Mouse (Mus musculus): ENCODE measurements around the gene Snx9.

The Snx9 gene

DNA sequence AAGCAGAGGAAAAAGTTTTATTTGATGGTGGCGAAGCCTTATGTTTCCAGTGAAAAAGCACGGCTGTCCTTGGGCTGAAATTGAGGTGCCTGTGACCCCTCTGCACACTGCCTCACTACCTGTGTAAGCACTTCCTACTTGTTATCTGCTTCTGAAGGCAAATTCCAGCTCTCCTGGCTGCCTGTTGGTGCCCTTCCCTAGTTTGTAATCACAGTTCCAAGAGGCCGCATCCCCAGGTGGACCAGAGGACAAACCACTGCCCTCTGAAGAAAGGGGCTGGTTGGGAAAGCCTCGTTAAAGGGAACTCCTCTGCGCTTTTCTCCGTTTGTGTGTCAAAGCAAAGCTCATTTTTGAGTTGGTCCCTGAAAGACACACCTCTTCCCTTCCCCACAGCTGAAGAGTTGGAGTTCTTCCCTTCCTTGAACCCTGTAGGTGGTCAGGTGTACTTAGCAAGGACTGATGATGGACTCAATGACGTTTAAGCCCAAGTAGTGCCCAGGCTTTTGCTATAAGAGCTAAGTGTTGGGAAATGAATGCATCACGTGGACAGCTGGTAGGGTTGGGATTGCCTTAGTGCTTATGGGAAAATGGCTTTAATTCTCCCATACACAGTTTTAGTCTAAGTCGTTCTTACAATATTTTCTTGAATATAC is 2.0 kb downstream of the Snx9 start:
- DNase-seq (ENCODE audit: low spot score in 2 of 2), result no peak

DNA sequence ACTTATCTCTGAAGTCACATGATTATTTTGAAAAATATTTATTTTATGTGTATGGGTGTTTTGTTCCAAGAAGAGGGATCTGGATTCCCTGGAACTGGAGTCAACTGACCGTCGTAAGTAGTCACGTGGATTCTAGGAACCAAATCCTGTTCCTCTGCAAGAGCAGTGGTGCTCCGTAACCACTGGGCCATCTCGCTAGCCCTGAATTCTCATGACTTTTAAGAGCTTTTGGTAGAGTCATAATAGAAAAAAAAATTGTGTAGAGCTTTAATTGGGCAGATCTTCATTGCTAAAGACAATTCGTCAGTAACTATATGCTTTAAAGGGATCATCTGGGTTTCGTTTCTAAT is 2.5 kb downstream of the Snx9 start:
- DNase-seq (ENCODE audit: low spot score in 2 of 2), result no peak

GRCm38 (mm10) chr17:5845376-5845775 is 4.2 kb downstream of the Snx9 start:
- DNase-seq (ENCODE audit: low spot score in 2 of 2), result no peak

- no peak for DNase-seq (ENCODE audit: low spot score in 2 of 2)
Measured at GRCm38 (mm10) chr17:5846101-5846500, 5.0 kb downstream of the Snx9 start.

- no peak for DNase-seq (ENCODE audit: low spot score in 2 of 2)
Measured at GRCm38 (mm10) chr17:5848706-5849415, 7.7 kb downstream of the Snx9 start.

DNA sequence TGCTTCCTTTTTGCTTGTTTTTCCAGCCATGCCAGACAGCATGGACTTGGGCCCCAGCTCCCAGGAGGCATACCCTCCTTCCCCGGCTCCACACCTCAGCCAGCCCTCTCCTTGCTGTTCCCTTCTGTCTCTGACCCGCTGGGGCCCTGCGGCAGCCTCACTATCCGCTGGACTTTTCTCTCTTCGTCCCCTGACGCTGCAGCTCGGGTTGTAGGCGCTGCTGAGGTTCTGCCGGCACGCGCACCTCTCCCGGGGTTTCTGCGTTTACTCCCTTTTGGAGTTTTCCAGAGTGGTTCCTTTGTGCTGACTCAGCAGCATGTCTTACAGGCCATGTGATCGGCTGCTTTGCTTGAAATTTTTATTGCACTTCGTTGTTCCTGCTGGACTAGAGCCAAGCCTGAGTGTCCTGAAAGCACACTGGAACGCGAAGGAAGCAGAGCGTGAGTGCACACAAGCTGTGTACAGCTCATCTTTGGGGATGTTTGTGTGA is 8.3 kb downstream of the Snx9 start:
- peak; percentile 27 to 41 for DNase-seq (ENCODE audit: low spot score in 2 of 2)

- DNase-seq (ENCODE audit: low spot score in 2 of 2), result no peak
Measured at GRCm38 (mm10) chr17:5850031-5850430, 8.9 kb downstream of the Snx9 start.

GRCm38 (mm10) chr17:5850476-5850875 is 9.3 kb downstream of the Snx9 start:
- DNase-seq (ENCODE audit: low spot score in 2 of 2), result no peak

DNA sequence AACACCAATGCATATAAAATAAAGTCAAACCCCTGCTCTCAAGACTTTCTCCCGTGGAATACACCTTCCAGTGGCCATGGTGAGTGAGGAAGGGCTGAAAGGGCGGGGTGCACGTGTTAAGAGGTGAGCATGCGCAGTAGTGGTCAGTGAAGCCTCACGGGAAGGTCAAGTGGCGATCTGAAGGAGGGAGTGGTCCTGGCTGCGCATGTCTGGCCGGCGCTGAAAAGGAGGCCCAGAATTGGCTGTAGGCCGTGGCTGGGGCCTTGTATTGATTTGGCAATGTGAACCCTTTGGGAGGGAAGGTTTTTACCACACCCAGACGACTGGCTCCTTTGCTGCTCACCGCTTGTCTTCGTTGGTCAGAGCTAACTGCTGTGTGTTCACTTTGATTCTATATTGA is 12.8 kb downstream of the Snx9 start:
- no peak for DNase-seq (ENCODE audit: low spot score in 2 of 2)

- no peak for DNase-seq (ENCODE audit: low spot score in 2 of 2)
Measured at GRCm38 (mm10) chr17:5855560-5855959, 14.4 kb downstream of the Snx9 start.

- no peak for DNase-seq (ENCODE audit: low spot score in 2 of 2)
Measured at GRCm38 (mm10) chr17:5856426-5856825, 15.3 kb downstream of the Snx9 start.

DNA sequence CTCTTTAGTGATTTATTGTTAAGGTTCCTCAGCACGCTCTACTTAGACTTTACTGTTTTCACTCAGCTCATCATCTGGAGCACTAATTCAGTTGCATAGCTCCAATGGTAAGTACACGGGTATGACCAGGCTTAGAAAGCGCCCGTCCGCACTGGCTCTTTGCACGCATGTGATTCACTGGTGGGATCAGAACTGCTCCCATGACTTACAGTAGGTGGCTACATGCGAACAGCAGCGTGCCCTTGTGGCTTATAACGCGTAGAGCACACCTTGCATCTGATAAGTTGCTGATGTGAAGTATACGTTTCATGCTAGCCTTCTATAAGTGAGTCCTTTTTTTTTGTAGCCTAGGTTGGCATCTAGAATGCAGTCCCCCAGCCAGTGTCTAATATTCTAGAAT is 16.1 kb downstream of the Snx9 start:
- DNase-seq (ENCODE audit: low spot score in 2 of 2), result no peak

DNA sequence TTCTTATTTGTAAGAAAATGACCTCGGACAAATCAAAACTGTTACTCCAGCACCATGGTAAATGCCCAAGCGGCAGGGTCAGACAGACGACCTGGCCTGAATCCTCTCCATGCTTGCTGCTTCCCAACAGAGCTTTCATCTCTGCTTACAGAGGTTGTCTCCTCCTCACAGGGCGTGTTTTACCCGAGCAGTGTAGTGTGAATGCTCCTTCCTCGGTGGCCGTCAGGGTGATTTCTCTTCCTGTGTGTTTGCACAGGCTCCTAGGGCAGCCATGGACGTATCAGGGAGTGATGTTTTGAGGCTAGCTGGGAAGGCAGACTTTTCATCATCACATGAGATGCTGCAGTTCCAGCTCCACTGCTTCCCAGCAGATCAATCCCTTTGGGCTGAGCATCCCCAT is 17.1 kb downstream of the Snx9 start:
- no peak for DNase-seq (ENCODE audit: low spot score in 2 of 2)

DNA sequence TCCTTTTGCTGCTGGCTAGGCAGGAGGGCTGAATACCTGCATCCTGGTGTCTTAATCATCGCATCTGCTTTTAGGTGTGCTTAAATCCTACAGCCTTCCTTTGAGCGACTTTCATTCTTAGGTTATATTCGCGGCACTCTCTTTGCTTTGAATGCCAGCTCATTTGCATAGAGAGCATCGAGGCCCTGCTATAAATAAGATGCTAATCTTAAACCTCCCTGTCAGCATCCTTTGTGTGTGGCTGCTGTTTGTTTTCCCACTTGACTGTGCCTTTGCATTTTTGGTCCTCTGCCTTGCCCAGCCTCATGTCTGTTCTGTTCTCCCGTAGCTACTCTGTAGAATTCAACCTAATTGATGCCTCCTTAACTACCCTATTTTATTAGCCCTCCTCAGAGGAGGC is 21.2 kb downstream of the Snx9 start:
- DNase-seq (ENCODE audit: low spot score in 2 of 2), result no peak

DNA sequence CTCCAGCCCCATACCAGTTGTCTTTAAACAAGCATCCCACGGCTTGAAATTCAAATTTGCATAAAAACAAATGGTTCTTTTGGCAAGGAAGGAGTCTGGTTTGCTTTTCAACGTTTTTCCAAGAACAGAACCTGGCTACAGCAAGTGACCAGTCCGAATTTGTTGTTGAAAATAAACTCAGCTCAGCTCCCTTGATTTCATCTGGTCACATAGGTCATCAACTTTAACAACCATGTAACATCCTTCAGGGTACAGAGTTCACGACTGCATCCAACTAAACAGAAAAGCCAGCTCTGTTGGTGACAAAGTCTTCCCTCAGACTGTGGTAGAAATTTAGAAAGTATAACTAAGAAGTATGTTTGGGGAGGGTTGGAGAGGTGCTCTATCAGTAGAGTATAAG is 21.7 kb downstream of the Snx9 start:
- no peak for DNase-seq (ENCODE audit: low spot score in 2 of 2)

DNA sequence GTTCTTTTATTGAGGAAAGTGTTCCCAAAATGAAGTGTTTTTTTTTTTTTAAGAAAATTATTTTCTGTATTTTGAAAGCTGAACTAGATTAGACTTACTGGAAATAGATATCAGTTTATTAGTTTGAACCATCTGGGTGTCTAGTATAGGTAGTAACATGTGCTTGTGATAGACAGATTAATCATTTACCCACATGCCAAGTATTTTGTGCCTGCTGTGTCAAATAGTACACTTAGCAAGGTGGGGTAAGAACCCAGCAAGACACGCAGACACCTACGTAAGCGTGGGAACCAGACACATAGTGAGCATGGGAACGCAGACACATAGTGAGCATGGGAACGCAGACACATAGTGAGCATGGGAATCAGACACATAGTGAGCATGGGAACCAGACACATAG is 22.6 kb downstream of the Snx9 start:
- no peak for DNase-seq (ENCODE audit: low spot score in 2 of 2)

DNA sequence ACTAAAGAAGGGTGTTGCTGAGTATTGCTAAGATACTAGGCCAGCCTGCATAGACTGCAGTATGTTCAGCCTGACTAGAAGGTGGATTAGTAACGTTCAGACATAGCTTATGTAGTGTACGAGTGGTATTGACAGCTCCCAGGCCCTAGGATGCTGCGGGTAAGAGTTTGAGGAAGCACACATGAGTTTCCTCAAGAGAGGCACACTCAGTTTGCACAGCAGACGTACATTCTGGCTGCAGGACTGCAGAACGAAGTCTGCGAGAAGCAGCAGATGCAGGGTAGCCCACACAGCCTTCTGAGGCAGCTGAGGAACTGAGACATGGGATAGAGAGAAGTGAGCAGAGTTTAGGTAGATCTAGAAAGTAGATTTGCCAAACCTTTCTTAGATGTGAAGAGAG is 26.3 kb downstream of the Snx9 start:
- no peak for DNase-seq (ENCODE audit: low spot score in 2 of 2)

DNA sequence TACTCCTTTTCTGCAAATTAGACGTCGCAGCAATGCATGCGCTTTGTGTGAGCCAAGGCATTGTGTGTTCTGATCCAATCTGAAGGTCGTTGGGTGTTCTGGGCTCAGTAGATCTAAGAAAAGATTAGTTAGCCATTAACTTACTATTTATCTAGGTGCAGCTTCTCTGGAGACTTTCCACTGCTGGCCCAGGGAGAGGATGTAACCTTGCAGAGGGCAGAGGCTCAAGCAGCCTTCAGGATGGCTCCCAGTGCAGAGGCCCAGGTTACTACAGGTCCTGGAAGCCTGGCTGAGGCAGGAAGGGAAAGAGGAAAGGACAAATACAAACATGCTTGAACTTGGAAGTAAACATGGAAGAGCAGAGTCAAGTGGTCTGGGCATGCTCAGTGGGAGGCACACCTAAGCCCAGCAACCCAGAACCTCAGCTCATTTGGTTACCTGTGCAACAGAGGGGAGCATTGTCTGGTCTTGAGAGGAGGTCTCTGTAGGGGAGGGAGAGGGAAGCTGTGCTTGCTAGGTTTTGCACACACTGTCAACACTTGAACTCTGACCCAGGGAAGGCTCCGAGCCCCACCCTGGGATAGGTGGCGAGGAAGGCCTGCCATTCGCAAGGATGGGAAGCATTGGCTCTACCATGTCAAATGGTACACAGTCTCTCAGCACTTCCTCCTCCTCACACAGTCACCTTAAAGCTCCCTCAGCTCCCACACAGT is 27.3 kb downstream of the Snx9 start:
- no peak for DNase-seq (ENCODE audit: low spot score in 2 of 2)

GRCm38 (mm10) chr17:5869461-5869860 is 28.3 kb downstream of the Snx9 start:
- no peak for DNase-seq (ENCODE audit: low spot score in 2 of 2)

DNA sequence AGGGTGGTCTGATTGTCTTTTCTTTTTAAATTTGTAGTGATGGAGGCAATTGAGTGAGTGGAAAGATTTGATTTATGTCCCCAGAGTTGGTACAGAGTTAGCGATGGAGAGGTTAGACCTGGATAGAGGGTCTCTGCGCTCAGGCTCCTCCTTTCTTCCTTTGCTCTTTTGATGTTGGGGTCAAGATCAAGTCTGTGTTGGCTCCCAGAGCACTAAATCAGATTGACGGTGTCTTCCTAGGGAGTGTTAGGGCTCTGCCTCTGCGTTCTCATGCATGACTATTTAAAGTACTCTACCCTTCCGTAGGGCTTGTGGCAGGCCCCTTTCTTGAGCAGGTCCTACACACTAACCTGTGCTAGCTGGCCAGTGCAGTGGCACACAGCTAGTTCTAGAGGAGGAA is 28.9 kb downstream of the Snx9 start:
- DNase-seq (ENCODE audit: low spot score in 2 of 2), result no peak

GRCm38 (mm10) chr17:5870696-5871095 is 29.6 kb downstream of the Snx9 start:
- DNase-seq (ENCODE audit: low spot score in 2 of 2), result no peak

GRCm38 (mm10) chr17:5872506-5872905 is 31.4 kb downstream of the Snx9 start:
- DNase-seq (ENCODE audit: low spot score in 2 of 2), result peak in 1 of 2 experiments; percentile 37

GRCm38 (mm10) chr17:5874565-5874964 is 33.4 kb downstream of the Snx9 start:
- no peak for DNase-seq (ENCODE audit: low spot score in 2 of 2)
